Mouse (Mus musculus) fat pad, adult 2 months (tissue): ENCODE data around the gene Mtfp1.
A peak's percentile ranks its signal among the peaks of the same experiment; 100 is the strongest.
"Not testable (repeated sequence)": the region's sequence is repeated elsewhere in the genome, so short reads cannot be mapped to it uniquely, and the experiment has no call there.

ENCODE experiments used
- DNase-seq: peaks from one replicate; pipeline ENCODE4 v3.0.0-alpha.2; 2011; ENCODE audit warnings: low read depth, low spot score; ENCODE audit errors: extremely low read depth

Gene Mtfp1

DNA sequence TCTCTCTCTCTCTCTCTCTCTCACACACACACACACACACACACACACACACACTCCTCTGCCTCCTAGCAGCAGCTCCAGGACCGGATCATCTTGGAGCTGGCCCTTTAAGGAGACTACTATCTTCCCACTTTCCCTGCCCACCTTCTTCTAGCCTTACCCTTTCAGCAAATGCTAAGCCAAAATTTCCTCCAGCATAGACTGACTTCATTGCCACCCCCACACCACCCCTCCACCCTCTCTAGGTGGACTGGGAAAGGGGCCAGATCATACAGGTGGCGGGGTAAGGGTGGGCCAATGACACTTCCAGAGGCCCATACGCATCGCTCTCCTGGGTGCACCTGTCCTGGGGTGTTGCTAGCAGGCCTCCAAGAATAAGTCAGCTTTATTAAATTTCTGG, 20.2 kb upstream of the Mtfp1 start:
- DNase-seq: no peak

DNA sequence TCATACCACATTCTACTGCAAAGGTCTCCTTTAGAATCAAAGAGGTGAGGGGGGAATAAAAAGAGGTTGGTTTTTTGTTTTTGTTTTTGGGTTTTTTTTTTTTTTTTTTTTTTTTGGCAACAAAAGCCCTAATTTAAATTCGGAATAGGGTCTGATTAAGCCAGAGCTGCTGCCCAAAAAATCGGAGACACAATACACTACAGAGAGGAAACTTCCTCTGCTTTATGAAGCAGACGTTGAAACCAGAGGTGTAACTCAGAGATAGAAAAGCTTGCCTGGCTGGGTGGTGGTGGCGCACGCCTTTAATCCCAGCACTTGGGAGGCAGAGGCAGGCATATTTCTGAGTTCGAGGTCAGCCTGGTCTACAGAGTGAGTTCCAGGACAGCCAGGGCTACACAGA, 19.3 kb upstream of the Mtfp1 start:
- DNase-seq: not testable (repeated sequence)

DNA sequence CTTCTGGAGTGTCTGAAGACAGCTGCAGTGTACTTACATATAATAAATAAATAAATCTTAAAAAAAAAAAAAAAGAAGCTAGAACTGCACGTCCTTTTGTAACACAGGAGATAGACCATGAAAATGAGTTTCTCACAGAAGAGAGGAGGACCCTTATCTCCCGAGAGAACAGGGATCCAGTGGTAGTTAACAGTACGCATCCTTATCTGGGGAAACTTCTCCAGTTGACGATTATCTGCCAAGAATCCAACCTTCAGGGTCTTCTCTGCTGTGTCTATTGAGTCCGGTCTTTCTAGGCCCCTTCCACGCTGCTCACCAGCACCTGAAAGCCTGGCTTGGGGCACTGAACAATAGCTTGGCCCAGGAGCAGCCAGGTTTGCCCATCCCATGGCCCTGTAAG, 18.7 kb upstream of the Mtfp1 start:
- DNase-seq: no peak

DNA sequence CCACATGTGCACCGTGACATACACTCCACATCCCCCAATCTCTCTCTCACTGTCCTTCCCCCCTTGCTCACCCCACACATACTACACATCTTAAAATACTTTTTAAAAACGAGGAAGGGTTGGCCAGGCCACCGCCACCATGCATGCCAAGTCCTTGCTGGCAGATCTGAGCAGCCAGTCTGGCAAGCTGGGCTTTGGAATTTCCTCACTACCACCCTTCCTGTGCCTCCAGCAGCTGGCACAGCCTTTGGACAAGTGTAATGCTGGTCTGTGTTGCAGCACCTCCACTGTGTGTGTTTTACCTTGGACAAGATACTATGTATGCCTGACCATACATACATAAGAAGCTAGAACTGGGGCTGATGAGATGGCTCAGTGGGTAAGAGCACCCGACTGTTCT, 18.3 kb upstream of the Mtfp1 start:
- DNase-seq: peak; percentile 40

DNA sequence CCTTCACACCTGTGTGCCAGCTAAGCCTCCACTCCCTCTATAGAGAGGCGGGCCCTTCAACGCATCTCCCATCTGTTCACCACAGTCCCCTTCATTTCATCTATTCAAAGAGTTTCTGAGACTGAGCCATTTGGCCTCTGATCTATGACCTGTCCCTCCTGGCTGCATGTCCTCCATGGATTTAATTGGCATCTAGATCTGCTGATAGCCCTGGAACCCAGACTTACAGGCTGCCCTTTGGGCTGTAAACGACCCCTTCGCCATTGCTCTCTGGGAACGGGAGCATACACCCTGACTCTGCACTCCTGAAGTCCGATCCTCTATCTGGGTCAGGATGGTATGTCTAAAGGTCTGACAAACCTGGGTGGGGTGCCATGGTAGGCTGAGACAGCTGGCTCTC, 17.6 kb upstream of the Mtfp1 start:
- DNase-seq: no peak

DNA sequence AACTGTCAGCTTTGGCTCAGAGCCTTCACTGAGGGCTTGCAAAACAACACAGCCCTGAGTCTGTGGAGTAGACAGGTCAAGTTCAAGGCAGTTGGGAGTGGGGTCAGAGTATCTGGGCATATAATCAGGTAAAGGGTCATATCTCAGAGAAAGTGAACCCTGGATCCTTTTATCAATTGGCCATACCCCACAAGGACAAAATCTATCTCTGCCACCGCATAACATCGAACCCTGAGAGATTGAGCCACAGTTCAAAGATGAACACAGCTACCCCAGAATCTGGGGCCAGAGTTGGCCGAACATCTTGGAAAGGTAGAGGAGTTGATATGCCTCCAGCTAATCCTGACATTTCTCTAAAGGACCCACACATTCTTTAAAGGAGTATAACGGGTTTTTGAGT, 16.8 kb upstream of the Mtfp1 start:
- DNase-seq: no peak

DNA sequence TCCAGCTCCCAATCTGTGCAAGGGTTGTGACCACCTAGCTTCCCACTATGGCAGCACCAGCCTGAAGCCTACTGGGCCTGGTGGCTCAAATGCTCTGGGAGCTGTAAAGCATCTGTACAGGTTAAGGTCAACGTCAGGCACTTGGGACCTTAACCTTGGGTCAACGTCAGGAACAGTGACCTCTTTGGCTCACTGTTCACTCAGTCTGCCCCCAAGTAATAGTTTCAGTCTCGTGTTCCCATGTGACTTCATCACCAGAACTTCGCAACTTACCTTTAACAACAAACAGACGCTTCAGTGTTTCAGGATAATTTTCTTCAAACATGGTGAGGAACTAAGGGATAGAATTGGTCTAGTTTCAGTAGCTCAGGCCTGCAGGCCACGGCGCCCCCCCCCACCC, 13.4 kb upstream of the Mtfp1 start:
- no peak for DNase-seq

DNA sequence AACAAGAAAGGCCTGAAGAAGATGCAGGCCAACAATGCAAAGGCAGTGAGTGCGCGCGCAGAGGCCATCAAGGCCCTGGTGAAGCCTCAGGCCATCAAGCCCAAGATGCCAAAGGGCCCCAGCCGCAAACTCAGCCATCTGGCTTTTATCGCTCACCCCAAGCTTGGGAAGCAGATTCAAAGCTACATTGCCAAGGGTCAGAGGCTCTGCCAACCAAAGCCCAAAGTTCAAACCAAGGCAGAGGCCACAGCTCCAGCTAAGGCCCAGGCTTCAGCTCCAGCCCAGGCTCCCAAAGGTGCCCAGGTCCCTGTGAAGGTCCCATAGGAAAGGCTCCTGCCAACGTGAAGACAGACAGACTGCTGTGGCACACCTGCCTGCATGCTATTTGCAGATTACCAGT, 12.7 kb upstream of the Mtfp1 start:
- DNase-seq: not testable (repeated sequence)

DNA sequence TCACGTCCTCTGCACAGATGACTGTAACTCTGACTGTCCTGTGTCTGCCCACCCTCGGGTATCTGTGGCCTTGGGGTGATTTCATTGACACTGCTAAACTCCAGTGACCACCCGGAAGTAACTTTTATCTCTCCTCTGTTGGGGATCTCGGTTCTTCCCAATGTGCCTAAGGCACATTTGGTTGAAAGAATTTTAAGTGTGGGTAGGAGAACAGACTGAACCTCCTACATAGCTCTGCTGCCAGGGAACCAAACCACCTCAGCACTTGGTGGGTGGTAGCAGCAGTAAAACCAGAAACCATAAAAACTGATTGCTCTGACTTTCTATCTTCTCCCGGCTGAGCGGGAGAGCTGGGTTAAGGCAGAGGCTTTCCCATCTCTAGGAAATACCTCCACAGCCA, 10.2 kb upstream of the Mtfp1 start:
- DNase-seq: no peak

DNA sequence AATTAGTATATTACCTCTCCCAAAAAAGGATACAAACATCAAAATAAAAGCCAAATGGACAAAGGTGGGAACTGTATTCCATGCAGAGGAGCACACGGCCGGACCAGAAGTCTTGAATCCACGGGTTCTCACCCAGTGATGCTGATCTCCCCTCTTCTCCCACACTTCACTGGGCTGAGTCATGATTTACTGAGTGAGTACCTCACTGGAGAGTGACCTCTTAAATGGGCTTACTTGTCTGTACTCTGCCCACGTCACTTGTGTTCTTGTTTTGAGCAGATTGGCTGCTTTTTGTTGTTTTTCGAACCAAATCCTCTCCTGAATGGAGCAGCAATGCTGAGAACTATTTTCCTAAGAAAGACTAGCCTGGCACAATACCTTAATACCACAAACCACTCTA, 9.7 kb upstream of the Mtfp1 start:
- DNase-seq: no peak

DNA sequence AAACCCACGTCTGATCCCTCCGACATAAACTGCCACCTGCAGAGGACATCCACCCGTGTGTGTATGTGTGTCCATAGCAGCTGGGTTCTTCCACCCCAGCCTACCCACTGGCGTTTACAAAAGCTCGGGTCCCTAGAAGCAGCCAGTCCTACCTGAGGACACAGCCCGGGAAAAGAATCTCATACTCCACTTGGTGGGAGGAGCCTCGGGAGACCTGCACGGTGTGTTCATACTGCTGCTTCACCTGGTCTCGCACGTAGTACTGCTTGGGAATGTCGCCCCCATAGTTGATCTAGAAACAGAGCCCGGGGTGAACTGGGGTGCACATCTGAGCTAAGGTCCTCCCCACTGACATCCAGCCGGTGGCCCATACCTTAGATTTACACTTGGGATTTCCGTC, 8.3 kb upstream of the Mtfp1 start:
- DNase-seq: no peak

DNA sequence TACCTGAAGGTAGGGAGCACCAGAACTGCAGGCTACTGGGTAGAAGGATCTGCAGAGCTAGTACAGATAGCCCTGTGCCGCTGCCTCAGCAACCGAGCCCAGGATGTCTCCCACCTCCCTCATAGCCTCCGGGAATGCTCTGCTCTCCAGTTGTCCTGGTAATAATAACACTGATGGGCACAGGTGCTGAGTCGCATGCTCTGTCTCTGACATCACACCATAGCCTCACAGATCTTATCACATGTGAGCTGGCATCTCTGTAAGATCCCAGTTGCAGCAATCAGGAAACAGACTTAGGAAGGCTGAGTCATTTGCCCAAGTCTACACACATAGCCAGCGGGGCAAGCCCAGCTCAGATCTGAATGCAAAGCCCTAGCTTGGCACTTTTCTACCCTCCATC, 6.6 kb upstream of the Mtfp1 start:
- DNase-seq: peak; percentile 63

DNA sequence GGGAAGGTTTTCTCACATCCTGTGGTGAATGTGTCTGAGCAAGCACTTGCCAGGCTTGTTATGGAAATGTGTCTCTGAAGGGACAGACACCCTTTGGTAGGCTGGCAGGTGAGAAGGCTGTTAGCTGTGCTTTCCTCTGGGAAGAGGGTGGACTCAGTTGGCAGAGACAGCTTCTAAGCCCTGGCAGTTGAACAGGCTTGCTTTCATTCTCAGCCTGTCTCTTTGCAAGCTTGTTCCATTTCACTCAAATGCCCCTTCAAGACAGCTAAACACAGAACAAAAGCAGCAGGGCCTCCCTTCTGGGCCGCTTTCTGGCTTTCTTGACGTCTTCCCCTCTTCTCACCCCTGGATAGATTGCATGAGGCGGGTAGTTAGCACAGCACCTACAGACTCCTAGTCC, 4.2 kb upstream of the Mtfp1 start:
- DNase-seq: no peak

DNA sequence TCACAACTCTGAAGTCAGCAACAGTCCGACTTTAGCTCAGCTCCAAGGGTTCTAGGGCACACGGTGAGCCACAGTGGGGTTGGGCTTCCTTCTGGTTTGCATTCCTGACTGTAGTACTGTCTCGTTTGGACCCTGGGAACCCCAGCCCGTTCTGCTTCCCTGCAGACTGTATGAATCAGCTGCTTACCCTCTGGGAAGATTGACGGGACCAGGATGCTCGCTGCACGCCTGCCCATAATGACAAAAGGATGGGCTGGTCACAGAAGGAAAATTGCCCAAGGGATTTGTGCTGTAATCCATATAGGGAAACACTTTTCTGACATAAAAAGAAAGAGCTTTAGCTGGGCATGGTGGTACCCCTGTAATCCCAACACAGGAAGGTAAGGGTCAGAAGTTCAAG, 3.6 kb upstream of the Mtfp1 start:
- DNase-seq: no peak

DNA sequence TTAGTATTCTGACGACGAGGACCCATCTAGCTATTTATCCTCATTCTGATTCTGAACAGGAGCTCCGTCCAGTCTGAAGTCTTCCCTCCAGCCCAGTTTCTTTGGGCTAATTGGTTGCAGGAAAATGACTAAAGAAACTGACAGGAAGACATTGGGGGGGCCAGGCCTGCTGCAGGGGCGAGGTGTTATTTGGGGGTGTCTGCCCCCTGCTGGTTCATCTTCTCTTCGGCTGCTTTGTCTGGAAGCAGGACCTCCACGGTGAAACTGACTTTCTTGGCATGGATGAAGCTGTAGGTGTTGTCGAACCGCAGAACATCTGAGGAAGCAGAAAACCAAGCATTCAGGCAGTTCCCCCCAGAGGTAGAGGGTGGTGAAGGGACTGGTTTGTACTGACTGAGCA, 2.9 kb upstream of the Mtfp1 start:
- DNase-seq: no peak

DNA sequence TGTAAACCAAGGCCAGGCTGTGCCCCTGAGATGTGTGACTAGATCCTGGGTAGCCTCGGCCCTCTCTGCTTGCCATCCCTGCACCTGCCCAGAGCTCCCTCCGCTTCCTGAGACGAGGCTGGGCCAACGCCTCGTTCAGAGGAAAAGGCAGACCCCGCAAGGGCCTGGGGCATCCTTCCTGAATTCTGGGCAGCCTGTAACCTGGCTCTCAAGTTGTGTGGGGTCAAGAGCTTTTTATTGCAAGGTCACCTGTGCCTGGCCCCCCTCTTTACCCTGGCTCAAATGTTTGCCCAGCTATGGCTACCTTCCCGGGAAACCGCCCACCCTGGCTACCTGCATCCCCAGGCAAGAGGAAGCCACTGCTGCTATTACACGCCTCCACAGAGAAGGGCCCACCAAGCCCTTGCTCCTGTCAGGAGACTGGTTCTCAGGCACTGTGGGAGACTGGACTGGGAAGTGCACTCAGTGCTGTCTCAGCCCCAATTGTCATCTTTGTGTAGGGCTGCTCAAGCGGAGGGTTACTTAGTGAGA, 1.9 kb upstream of the Mtfp1 start:
- DNase-seq: no peak

DNA sequence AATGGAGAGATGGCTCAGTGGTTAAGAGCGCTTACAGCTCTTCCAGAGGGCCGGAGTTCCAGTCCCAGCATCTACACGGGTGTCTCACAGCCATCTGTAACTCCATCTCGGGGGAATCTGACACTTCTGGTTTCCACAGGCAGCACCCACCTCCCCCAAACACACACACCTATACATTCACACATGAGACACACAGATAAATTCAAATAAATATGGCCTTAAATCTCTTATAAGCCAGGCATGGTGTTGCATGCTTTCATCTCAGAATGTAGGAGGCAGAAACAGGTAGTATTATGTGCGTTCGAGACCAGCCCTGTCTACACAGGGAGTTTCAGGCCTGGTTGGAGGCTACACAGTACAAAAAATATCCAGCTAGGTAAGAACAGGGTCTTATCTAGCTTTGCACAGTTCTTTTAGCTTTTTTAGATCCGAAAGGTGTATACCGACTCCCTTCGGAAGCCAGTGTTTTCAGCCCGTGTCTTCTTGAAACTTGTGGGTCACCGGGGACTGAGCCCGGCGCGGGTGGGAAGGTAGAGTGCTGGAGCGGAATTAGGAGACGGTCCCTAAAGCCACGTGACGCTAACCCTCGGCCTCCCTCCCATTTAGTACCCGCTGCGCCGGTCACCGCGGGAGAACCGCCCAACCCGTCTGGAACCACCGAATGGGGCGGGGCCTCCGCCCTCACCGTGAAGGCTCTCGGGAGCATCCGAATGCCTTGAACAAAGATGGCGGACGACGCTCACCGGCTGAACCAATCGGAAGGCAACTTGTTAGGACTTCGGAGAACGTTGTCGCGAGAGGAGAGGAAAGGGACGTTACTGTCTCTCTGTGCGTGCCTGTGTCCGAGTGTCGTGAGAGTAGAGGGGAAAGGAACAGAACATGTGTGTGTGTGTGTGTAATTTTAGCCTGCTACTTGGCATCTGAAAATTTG, 1.1 kb upstream of the Mtfp1 start:
- peak; percentile 81 for DNase-seq

DNA sequence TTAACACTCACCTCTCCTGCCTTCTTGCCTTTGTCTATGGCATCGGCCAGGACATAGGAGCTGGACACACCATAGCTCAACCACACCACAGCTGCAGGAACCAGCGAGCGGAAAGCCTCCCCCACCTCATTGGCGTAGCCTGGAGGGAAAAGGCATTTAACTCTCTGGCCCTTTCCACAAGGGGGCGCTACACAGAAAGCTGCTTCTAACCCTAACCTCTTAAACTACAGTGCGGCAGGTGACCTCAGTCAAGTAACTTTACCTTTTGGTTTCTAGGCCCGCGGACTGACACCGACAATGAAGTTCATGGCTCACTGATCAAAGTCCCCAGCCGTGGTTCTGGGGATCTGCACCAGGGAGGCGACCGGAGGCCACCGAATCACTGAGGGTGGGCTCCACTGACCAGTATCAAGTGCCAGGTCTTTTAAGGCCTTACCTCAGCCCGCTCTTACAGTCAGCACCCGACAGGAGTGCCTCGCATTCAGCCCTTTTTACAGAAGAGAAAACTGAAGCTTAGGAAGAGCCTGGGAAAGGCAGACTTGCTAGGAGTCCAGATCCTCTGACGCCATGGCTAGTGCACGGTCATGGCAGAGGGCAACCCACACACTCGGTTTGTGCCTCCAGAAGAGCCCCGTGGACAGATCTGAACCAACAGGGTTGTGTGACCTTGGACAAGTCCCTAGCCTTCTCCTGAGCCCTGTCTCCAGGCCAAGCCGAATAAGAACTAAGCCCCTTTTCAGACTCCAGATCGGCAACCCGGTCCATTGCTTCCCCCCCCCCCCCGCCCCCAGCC, 671 bp downstream of the Mtfp1 start:
- DNase-seq: no peak

DNA sequence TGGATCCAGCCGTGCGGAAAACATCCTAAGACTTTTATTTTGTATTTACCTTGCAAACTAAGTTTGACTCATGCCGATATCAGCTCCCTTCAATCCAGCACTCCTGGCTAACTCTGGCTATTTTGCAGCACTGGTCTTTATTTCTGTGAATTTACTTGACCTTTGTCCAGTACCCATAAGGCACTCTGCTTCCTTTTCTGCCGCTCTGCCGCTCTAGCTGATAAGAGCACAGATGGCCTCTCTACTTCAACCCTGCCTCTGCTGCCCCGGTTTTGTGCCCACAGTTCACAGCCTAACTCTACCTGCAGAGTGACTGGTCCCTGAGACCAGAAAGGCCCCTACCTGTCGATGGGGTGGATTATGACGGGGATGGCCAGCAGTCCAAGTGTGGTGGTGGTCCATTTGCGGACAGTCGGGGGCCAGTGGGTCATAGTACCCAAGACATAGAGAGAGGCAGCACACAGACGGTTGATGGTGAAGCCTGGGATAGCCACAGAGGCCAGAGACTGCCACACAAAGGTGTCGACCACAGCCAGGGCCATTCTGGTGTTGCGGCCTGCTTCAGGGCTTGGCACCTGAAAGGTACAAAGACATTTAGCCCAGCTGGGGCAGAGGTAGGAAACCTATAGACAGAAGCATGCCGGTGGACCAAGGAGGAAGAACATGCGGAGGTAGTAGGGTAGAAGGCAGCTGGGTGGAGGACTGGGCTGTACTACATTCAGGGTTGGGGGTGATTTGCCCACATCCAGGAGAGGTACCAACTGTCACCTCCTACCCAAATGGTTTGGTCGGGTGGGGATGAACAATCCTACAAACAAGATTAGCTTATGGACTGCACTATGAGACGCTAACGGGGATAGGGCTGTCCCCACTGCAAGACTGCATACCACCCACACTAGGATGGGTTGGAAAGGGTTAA, 1.5 kb downstream of the Mtfp1 start:
- DNase-seq: no peak

DNA sequence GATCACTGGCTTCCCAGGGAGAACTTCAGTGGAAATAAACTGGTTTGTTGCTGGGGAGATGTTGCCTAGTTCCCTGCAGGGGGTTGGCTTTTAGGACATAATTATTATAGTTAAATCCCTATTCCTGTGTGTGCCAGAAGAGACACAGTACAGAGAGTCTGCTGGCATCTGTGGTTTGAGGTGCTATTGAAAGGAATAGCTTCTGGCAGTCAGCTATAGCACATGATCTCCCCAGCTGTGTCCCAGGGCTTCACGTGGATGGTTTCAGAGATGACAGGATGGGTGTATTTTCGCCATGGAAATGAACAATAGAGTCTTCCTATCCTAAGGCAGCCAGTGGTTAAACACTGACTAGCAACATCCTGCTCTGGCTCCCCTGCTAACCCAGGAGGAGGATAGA, 8.0 kb downstream of the Mtfp1 start:
- no peak for DNase-seq

DNA sequence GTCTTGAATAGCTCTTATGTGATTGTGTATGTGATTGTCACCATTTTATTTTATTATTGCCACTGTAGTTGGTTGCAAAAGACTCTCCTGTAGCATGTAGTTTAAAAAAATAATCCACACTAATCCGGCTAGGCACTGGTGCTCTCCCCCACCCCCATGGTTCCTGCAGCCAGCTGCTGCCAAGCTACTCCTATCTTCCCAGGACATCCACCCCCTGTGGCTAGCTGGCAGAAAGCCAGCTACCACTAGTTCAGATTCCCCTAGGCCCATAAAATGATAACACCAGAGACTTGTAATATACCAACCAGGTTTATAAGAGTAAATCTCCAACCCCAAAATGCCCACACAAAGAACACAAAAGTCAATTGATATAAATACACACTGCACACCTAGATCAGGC, 9.0 kb downstream of the Mtfp1 start:
- DNase-seq: no peak
